In the genomic region with DNA sequence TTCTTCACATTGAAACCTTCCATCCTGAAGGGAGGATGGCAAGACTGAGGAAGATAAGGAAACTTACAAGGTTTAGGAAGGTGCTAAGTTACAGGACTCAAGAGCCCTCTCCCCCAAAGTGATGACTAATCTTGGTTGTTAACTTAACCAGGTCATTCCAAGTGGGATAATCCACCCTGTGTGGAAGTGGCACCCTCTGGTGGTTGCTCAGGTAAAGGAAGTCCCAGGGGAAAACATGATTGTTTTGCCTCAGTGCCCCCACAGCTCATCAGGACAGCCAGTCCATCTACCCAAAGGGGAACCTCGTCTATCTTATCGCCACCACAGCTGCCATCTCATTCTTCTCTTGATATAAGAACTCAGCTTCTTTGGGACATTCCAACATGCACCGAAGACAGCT, we compare ENCODE assay signal across 25 mouse cellular contexts.
DNase-seq lines count a peak whose midpoint lies in the region; ATAC-seq and TF ChIP-seq lines count a peak whose summit lies in the region.
"Had no signal": no experiment of that assay in that cellular context is flagged by ENCODE, and none has a peak within 500 bp of the region (broad histone marks: within the 10 kb centered on the region; RNA-seq: fewer than 3 reads in every experiment).

No protein-coding gene starts in this region.

- 84% methylated on average over 3 of the region's 3 CpGs for WGBS in heart, adult 2 months
- 78% methylated on average over 3 of the region's 3 CpGs for WGBS in heart, embryonic 12.5 days

- H3K27ac ChIP-seq in heart, adult 2 months, result no peak overlapping the region
- no peak overlapping the region for H3K27ac ChIP-seq in heart, embryonic 12.5 days (ENCODE audit: poor library complexity, severe bottlenecking)
- no peak overlapping the region for H3K27ac ChIP-seq in layer of hippocampus, adult 2 months
- H3K27ac ChIP-seq: forebrain, embryonic 13.5 days; hindbrain, embryonic 10.5 days; intestine, embryonic 15.5 days; liver, embryonic 13.5 days; neural tube, embryonic 12.5 days had no signal

- H3K79me2 ChIP-seq in heart, adult 2 months (replicated peaks; ENCODE audit: control insufficient read depth, insufficient read depth, low read length), result no peaks in the 10 kb centered on the region

- TF ChIP-seq POLR2A in heart, adult 2 months (IDR thresholded peaks at IDR 0.05; ENCODE audit: insufficient read depth, low read depth, low read length), result no peak

- H3K4me1 ChIP-seq in heart, adult 2 months (ENCODE audit: control insufficient read depth, insufficient read depth, low read length), result no peaks in the 10 kb centered on the region
- H3K4me1 ChIP-seq in heart, embryonic 12.5 days (replicated peaks), result no peaks in the 10 kb centered on the region
- H3K4me1 ChIP-seq: forebrain, embryonic 13.5 days; intestine, embryonic 15.5 days; liver, embryonic 13.5 days; megakaryocyte, embryonic 14.5 days; neural tube, embryonic 12.5 days had no signal

- no peak overlapping the region for H3K9ac ChIP-seq in heart, adult 2 months (ENCODE audit: low read depth, low read length)
- H3K9ac ChIP-seq in heart, embryonic 12.5 days, result no peak overlapping the region
- H3K9ac ChIP-seq: forebrain, embryonic 13.5 days; intestine, embryonic 15.5 days; liver, embryonic 13.5 days; neural tube, embryonic 12.5 days had no signal

- H3K4me3 ChIP-seq in heart, adult 2 months, result no peak overlapping the region
- no peak overlapping the region for H3K4me3 ChIP-seq in heart, embryonic 12.5 days
- H3K4me3 ChIP-seq in layer of hippocampus, adult 2 months, result no peak overlapping the region
- H3K4me3 ChIP-seq: forebrain, embryonic 13.5 days; hindbrain, embryonic 10.5 days; intestine, embryonic 15.5 days; liver, embryonic 13.5 days; megakaryocyte, embryonic 14.5 days; neural tube, embryonic 12.5 days had no signal

- no peak for DNase-seq in heart, adult 2 months
- no peak for DNase-seq in layer of hippocampus, adult 2 months (ENCODE audit: low spot score in 2 of 2)
- DNase-seq in layer of hippocampus, postnatal 14 days (ENCODE audit: low spot score in 2 of 2), result no peak
- peak; percentile 16 for DNase-seq in lung, postnatal 36 days
- DNase-seq in lung, postnatal 25 days (ENCODE audit: low spot score), result no peak
- DNase-seq in splenic B cell, adult 2 months (ENCODE audit: low read depth, low spot score), result peak; percentile 1
- DNase-seq in cerebellum, adult 9-11 months, result no peak
- DNase-seq: adrenal gland, postnatal 14 days; cerebellum, adult 8-10 months; heart, postnatal 10 days; kidney, postnatal 4 days; layer of hippocampus, adult 9-11 months; liver, embryonic 13.5 days; midbrain, embryonic 14.5 days; right cerebral cortex, postnatal 14 days; thymus, postnatal 14 days had no signal

- no peak for ATAC-seq in heart, embryonic 12.5 days (ENCODE audit: insufficient number of reproducible peaks, low FRiP score)
- ATAC-seq: forebrain, embryonic 13.5 days; hindbrain, embryonic 16.5 days; intestine, embryonic 15.5 days had no signal

- TF ChIP-seq EP300 in heart, adult 2 months (IDR thresholded peaks at IDR 0.05; ENCODE audit: insufficient read depth, low read depth, low read length), result no peak

- no peaks in the 10 kb centered on the region for H3K36me3 ChIP-seq in heart, adult 2 months (ENCODE audit: control insufficient read depth, insufficient read depth, low read length)
- no peaks in the 10 kb centered on the region for H3K36me3 ChIP-seq in heart, embryonic 12.5 days
- no peaks in the 10 kb centered on the region for H3K36me3 ChIP-seq in splenic B cell, adult 2 months (ENCODE audit: control insufficient read depth, insufficient read depth, low read length, poor library complexity, severe bottlenecking)
- H3K36me3 ChIP-seq: hindbrain, embryonic 10.5 days; intestine, embryonic 15.5 days; liver, embryonic 13.5 days; neural tube, embryonic 12.5 days had no signal

- peak; percentile 48 for TF ChIP-seq CTCF in heart, adult 2 months (IDR thresholded peaks at IDR 0.05)
- TF ChIP-seq CTCF in layer of hippocampus, adult 2 months (conservative IDR thresholded peaks at IDR 0.05), result peak; percentile 55

- H3K4me2 ChIP-seq in heart, embryonic 12.5 days, result no peak overlapping the region
- H3K4me2 ChIP-seq: forebrain, embryonic 13.5 days; heart, embryonic 11.5 days; intestine, embryonic 15.5 days; liver, embryonic 13.5 days; neural tube, embryonic 12.5 days had no signal

- H3K27me3 ChIP-seq in heart, adult 2 months (ENCODE audit: control insufficient read depth, insufficient read depth, low read length), result no peaks in the 10 kb centered on the region
- no peaks in the 10 kb centered on the region for H3K27me3 ChIP-seq in heart, embryonic 12.5 days (replicated peaks)
- no peaks in the 10 kb centered on the region for H3K27me3 ChIP-seq in splenic B cell, adult 2 months (ENCODE audit: control insufficient read depth, insufficient read depth, low read length, poor library complexity, severe bottlenecking)
- H3K27me3 ChIP-seq: CH12.LX; forebrain, embryonic 13.5 days; intestine, embryonic 15.5 days; neural tube, embryonic 12.5 days had no signal

- intact Hi-C loops in heart, adult 2 months (cut with DNase I), result no loop called here

- H3K9me3 ChIP-seq in heart, embryonic 12.5 days (replicated peaks), result peaks cover 4% of the 10 kb centered on the region; the same call in 1 of the 2 replicates
- H3K9me3 ChIP-seq: forebrain, embryonic 13.5 days; hindbrain, embryonic 10.5 days; intestine, embryonic 15.5 days; liver, embryonic 13.5 days; neural tube, embryonic 12.5 days had no signal

Comparison
In these comparisons a context has a peak if more than half of its experiments do, and no peak if none do; other contexts are left out.
1. DNase-seq: peak in lung, postnatal 36 days (single experiment) and splenic B cell, adult 2 months (single experiment); none in heart, adult 2 months (0 of 2), layer of hippocampus, adult 2 months (0 of 2), layer of hippocampus, postnatal 14 days (0 of 2), lung, postnatal 25 days (single experiment) and cerebellum, adult 9-11 months (single experiment).